Mouse (Mus musculus): Measurements from ENCODE around the gene Sox21.

Gene Sox21

DNA sequence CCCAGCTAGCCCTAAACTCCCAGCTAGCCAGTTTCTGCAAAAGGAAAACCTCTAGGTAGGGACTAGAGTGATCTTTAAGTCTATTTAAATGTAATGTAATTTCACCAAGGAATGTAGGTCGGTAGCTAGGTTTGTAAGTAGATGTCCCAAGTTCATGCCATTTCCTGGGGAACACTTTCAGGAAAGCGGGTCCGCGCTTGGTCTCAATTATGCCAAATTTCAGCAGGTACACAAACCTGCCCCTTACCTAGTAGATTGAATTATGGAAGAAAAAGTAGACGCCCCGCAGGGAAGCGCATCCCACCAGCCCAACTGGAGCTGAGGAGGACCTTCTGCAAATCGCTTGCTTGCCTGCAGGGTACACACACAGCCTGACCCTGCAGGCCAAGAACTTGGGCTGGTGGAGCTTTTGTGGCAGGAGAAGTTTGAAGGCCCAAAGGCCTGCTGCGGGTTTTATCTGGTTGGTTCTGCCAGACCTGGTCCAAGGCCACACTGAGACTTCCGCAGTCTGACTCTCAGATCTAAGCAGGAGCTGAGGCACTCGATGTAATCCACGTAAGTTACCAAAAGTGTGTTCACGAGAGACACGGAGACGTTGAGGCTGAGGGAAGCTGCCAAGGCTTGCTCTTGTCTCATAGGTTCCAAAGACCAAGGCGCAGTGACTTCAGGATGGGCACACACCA, 11.6 kb downstream of the Sox21 start:
- no peak for DNase-seq (ENCODE audit: low read depth)

DNA sequence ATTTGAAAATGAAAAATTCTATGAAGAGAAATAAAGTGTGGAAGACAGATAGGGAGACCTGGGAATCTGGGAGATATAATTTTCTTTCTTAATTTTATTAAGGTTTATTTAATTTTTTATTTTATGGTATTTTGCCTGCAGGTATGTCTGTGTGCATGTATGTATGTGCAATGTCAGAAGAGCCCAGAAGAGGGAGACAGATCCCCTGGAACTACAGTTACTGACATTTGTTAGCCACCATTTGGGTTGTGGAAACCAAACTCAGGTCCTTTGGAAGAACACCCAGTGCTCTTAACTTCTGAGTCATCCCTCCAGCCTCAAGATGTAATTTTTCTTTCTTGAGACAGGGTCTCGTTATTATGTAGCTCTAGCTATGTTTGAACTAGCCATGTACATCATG, 15.9 kb downstream of the Sox21 start:
- no peak for DNase-seq (ENCODE audit: low read depth)

GRCm38 (mm10) chr14:118216826-118217225, 20.0 kb downstream of the Sox21 start:
- no peak for DNase-seq (ENCODE audit: low read depth)

DNA sequence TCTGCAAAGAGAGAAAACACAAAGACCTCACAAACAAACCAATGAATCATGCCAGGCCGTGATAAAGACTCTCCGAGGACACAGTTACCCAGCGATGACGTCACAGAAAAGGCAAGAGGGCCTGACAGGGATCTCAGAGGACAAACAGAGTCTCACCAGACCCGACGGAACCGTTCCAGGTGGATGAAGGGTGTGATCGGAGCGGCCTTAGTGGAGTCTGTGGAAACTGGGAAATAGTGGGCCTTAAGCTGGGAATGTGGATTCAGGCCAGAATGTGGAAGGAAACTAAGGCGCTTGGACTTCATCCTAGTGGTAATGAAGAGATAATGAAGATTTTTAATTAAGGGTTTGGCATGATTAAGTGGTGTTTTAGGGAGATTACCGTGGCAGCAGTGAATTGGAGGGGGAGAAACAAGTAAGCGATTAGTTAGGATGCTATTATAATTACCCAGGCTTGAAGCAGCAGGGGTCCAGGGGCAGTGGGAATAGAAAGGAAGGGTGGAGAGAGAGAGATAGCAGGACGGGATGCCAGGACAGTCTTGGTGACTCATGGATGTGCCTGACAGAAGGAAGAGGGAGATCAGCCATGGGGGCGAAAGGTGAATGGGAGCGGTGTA, 24.5 kb downstream of the Sox21 start:
- DNase-seq (ENCODE audit: low read depth) = no peak

DNA sequence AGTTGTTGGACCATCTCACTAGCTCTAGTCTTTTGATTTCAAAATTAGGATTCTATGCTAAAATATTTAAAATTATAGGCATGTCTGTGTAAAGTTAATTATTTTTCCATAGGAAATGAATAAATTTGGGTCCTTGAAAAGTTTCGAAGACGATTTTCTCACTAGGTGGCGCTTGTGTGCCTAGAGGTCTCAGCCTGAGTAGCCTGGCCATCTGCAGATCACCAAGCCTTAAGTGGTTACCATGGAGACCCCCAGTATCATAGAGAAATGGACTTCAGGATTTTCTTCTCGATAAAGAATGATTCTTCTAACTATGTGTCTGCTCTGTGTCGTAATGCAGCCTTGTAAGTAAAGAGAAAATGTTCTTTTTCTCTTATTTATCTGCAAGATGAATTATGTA, 27.2 kb downstream of the Sox21 start:
- DNase-seq (ENCODE audit: low read depth) = no peak

- no peak for DNase-seq (ENCODE audit: low read depth)
Observed at GRCm38 (mm10) chr14:118207347-118207746, 29.5 kb downstream of the Sox21 start.

- DNase-seq (ENCODE audit: low read depth) = no peak
Observed at GRCm38 (mm10) chr14:118203031-118203430, 33.8 kb downstream of the Sox21 start.

DNA sequence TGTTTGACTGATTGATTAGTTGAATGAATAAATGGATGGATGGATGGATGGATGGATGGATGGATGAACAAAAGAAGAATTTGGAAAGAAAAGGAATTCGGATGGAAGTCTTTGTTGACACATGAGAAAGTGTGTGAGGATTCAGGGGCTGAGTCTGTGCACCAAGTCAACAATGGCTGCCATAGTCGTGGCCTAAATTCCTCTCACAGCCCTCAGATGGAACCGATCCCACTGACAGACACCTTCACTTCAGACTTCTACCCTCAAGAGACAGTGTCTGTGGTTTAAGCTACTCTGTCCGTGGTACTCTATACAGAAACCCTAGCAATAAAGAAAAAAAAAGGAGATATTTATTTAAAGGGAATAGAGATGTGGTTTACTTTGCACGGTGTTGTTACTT, 34.8 kb downstream of the Sox21 start:
- no peak for DNase-seq (ENCODE audit: low read depth)

DNA sequence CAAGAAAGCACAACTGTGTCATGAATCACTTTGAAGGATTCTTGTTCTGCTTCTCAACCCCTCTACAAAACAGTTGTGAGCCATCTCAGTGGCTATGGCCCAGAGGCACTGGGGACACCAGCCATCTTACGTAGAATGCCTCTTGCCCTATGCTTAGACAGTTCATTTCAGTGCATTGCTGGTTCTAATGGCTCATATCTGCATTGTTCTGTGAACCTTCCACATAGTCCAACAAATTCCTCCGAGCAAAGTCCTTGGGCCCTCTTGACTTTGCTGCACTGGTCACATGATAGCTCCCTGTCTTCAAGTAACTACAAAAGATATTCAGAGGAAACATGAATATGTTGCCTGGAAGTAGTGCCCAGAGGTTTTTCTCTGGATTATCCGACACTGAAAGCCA, 36.1 kb downstream of the Sox21 start:
- no peak for DNase-seq (ENCODE audit: low read depth)

DNA sequence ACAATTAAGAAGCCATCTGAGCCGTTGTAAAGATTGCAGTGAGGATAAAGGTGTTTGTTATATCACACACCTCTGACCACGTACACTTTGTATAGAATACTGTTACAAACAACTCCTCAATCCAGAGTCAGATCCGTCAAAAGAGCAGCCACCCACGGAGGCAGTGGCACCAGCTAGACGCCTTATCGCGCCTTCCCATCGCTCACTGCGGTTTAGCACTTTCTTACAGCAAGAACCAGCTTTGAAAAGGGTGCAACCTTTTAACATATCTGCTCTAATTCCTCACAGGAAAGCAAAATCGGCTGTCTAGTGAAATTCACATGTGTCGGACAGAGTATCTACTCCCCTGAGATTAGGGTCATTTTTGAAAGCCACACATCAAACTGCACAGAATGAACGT, 39.8 kb downstream of the Sox21 start:
- no peak for DNase-seq (ENCODE audit: low read depth)

DNA sequence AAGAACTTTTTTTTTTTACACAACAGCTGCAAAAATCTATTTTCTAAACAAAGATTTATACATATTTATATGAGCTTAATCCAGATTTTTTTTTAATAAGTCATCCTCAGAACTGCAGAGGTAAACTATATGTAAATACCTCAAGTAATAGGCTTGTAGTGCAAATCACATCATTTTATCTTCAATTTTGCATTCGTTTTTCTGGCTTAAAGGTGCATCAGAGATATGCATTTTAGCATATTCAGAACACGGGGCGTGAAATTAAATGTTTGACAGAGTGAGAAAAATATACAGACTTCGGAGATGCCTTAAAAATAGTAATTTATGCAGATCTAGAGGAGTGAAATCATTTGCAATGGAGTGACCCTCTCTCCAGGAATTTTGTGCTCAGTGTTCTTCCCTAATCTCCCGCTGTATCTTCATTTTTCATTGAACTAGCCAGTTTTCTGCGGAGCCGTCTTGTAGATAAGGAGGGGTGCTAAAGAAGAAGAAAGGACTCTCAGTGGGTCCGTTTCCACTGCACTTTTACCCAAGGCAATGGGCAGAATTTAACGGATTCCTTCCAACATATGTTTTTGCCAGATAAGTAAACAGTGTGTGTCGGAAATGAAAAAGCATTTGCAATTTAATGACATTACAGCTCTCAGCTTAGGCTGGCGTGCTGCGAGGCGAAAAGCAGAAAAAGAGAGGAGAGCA, 42.5 kb downstream of the Sox21 start:
- no peak for DNase-seq (ENCODE audit: low read depth)

DNA sequence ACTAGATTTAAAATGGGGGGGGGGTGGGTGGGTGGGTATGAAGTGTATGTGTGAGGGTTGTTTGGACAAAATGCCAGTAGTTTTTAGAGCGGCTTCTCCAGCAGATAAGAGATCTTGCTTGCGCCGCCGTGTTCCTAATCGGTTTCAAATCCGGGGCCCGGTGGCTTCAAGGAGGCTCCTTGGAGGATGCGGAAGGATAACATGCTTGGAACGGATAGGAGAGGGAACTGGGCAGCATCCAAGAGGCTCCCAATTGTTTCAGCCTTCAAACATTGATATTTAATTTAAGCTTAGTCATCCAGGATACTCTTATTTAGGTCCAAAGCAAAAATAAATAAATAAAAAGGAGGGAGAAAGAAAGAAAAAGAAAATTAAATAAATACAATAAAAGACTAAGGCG, 43.2 kb downstream of the Sox21 start:
- no peak for DNase-seq (ENCODE audit: low read depth)

DNA sequence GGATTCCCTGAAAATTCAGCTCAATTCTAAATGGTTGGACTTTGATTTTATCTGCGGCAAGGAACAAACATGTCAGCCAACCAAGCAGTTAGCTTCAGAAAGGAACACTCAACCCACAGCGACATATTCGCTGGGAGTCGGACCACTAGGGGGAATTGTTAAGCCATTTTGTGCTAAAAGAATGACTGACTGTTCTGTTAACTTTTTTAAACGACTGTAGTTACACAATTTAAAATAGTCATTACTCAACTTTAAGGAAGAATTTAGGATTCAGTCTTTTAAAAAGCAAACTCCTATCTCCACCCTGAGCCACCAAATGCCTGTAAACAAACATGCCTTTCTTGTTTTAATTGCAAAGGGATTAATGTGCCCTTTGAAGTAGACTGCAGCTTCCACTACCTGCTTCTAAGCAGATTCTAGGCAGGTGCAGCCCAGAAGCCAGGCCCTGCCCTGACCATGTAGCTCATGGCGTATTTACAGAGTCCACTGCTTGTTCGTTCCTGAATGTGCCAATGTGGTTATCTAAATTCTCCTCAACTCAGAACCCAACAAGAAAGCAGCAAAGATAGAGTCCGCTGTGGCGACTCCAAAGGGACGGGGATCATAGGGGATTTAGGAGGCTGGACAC, 43.7 kb downstream of the Sox21 start:
- no peak for DNase-seq (ENCODE audit: low read depth)

DNA sequence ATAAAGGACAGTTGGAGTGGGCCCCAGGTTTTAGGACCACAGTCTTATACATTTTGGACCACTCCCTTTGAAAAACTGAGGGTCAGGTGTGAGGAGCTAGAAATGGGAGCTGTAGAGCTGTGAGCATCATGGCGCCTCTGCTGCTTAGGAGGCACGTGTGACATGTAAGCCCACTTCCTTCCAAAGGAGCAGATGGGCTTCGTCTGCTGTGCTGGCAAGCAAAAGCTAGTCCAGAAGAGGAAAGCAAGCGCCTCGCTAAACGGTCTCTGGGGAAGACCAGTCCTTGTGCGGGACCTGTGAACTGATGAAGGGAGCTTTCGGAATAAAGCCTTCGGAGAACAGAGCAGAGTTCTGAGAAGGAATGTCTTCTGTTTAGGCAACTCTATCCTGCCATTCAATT, 45.4 kb downstream of the Sox21 start:
- DNase-seq (ENCODE audit: low read depth) = no peak
